Mouse (Mus musculus) cerebellum, postnatal 25 days (tissue): ENCODE results near the gene BC107364.
A peak's percentile ranks its signal among the peaks of the same experiment; 100 is the strongest.
"Not testable (repeated sequence)": the region's sequence is repeated elsewhere in the genome, so short reads cannot be mapped to it uniquely, and the experiment has no call there.

ENCODE experiments used
- DNase-seq, 2 experiments: peaks; one replicate each; pipeline ENCODE4 v3.0.0; 2021; ENCODE audit warnings: mixed read lengths in 2 of 2

BC107364 gene

GRCm38 (mm10) chr3:96485361-96485760, 33.3 kb upstream of the BC107364 start:
- no peak for DNase-seq

GRCm38 (mm10) chr3:96484921-96485320, 32.8 kb upstream of the BC107364 start:
- no peak for DNase-seq

GRCm38 (mm10) chr3:96483946-96484345, 31.8 kb upstream of the BC107364 start:
- DNase-seq: no peak

GRCm38 (mm10) chr3:96483044-96483443, 30.9 kb upstream of the BC107364 start:
- not testable (repeated sequence) for DNase-seq

GRCm38 (mm10) chr3:96482451-96482850, 30.3 kb upstream of the BC107364 start:
- DNase-seq: no peak

- no peak for DNase-seq
These were observed 29.8 kb upstream of the BC107364 start for GRCm38 (mm10) chr3:96481856-96482255.

- no peak for DNase-seq
These were observed 28.7 kb upstream of the BC107364 start for GRCm38 (mm10) chr3:96480684-96481270.

- DNase-seq: peak in 1 of 2 experiments; percentile 29
These were observed 27.1 kb upstream of the BC107364 start for GRCm38 (mm10) chr3:96479249-96479648.

- no peak for DNase-seq
These were observed 25.5 kb upstream of the BC107364 start for GRCm38 (mm10) chr3:96477558-96477957.

GRCm38 (mm10) chr3:96477084-96477483, 25.0 kb upstream of the BC107364 start:
- DNase-seq: no peak

GRCm38 (mm10) chr3:96474909-96475655, 23.0 kb upstream of the BC107364 start:
- DNase-seq: no peak

- not testable (repeated sequence) for DNase-seq
These were observed 21.4 kb upstream of the BC107364 start for GRCm38 (mm10) chr3:96473556-96473955.

- DNase-seq: no peak
These were observed 20.0 kb upstream of the BC107364 start for GRCm38 (mm10) chr3:96472066-96472465.

GRCm38 (mm10) chr3:96469626-96470025, 17.5 kb upstream of the BC107364 start:
- DNase-seq: no peak

- not testable (repeated sequence) for DNase-seq
These were observed 16.2 kb upstream of the BC107364 start for GRCm38 (mm10) chr3:96468335-96468734.

GRCm38 (mm10) chr3:96467641-96468040, 15.5 kb upstream of the BC107364 start:
- DNase-seq: no peak

GRCm38 (mm10) chr3:96463891-96464290, 11.8 kb upstream of the BC107364 start:
- no peak for DNase-seq

- not testable (repeated sequence) for DNase-seq
These were observed 8.4 kb upstream of the BC107364 start for GRCm38 (mm10) chr3:96460568-96460870.

GRCm38 (mm10) chr3:96459757-96460567, 7.9 kb upstream of the BC107364 start:
- DNase-seq: not testable (repeated sequence)

GRCm38 (mm10) chr3:96458886-96459439, 6.9 kb upstream of the BC107364 start:
- DNase-seq: not testable (repeated sequence)

GRCm38 (mm10) chr3:96458008-96458407, 5.9 kb upstream of the BC107364 start:
- DNase-seq: not testable (repeated sequence)

GRCm38 (mm10) chr3:96451181-96451737, 847 bp downstream of the BC107364 start:
- not testable (repeated sequence) for DNase-seq

GRCm38 (mm10) chr3:96450586-96450896, 1.6 kb downstream of the BC107364 start:
- DNase-seq: not testable (repeated sequence)
